Mouse (Mus musculus): ENCODE measurements around the gene Slc28a3.

Slc28a3 gene

GRCm38 (mm10) chr13:58610716-58611115, at the start of gene Slc28a3:
Slc28a3 (minus strand) TSS chr13:58610877.
- no peak for DNase-seq

GRCm38 (mm10) chr13:58657987-58658386, 47.3 kb upstream of the Slc28a3 start:
- no peak for DNase-seq

GRCm38 (mm10) chr13:58656885-58657284, 46.2 kb upstream of the Slc28a3 start:
- DNase-seq: no peak

- DNase-seq: no peak
Measured at GRCm38 (mm10) chr13:58655552-58655951, 44.9 kb upstream of the Slc28a3 start.

GRCm38 (mm10) chr13:58640330-58640729, 29.7 kb upstream of the Slc28a3 start:
- DNase-seq: peak in 1 of 2 experiments; percentile 58

- DNase-seq: peak in 1 of 2 experiments; percentile 54
Measured at GRCm38 (mm10) chr13:58638950-58639349, 28.3 kb upstream of the Slc28a3 start.

GRCm38 (mm10) chr13:58637360-58638002, 26.8 kb upstream of the Slc28a3 start:
- DNase-seq: peak; percentile 49 to 64

- DNase-seq: no peak
Measured at GRCm38 (mm10) chr13:58633887-58634286, 23.2 kb upstream of the Slc28a3 start.

GRCm38 (mm10) chr13:58630756-58631155, 20.1 kb upstream of the Slc28a3 start:
- no peak for DNase-seq

GRCm38 (mm10) chr13:58629365-58630050, 18.8 kb upstream of the Slc28a3 start:
- no peak for DNase-seq

- DNase-seq: no peak
Measured at GRCm38 (mm10) chr13:58622647-58623046, 12.0 kb upstream of the Slc28a3 start.

- no peak for DNase-seq
Measured at GRCm38 (mm10) chr13:58619301-58619700, 8.6 kb upstream of the Slc28a3 start.

- DNase-seq: no peak
Measured at GRCm38 (mm10) chr13:58610059-58610458, 618 bp downstream of the Slc28a3 start.

GRCm38 (mm10) chr13:58601201-58601855, 9.3 kb downstream of the Slc28a3 start:
- peak; percentile 7 to 50 for DNase-seq

GRCm38 (mm10) chr13:58598578-58598977, 12.1 kb downstream of the Slc28a3 start:
- no peak for DNase-seq

- peak; percentile 51 to 58 for DNase-seq
Measured at GRCm38 (mm10) chr13:58593129-58593528, 17.5 kb downstream of the Slc28a3 start.

- no peak for DNase-seq
Measured at GRCm38 (mm10) chr13:58591912-58592311, 18.8 kb downstream of the Slc28a3 start.

GRCm38 (mm10) chr13:58590630-58591029, 20.0 kb downstream of the Slc28a3 start:
- peak; percentile 52 to 62 for DNase-seq

GRCm38 (mm10) chr13:58589517-58589858, 21.2 kb downstream of the Slc28a3 start:
- peak; percentile 69 to 82 for DNase-seq

- no peak for DNase-seq
Measured at GRCm38 (mm10) chr13:58588655-58589516, 21.8 kb downstream of the Slc28a3 start.

GRCm38 (mm10) chr13:58587962-58588361, 22.7 kb downstream of the Slc28a3 start:
- no peak for DNase-seq

- no peak for DNase-seq
Measured at GRCm38 (mm10) chr13:58566181-58566580, 44.5 kb downstream of the Slc28a3 start.
